Mouse (Mus musculus) urinary bladder, postnatal 25 days (tissue): ENCODE measurements around the gene Trub2.
"Not testable (repeated sequence)": the region's sequence is repeated elsewhere in the genome, so short reads cannot be mapped to it uniquely, and the experiment has no call there.

Experiments used
- DNase-seq: peaks from one replicate; pipeline ENCODE4 v3.0.0; 2022; ENCODE audit warnings: low spot score

Trub2 gene

DNA sequence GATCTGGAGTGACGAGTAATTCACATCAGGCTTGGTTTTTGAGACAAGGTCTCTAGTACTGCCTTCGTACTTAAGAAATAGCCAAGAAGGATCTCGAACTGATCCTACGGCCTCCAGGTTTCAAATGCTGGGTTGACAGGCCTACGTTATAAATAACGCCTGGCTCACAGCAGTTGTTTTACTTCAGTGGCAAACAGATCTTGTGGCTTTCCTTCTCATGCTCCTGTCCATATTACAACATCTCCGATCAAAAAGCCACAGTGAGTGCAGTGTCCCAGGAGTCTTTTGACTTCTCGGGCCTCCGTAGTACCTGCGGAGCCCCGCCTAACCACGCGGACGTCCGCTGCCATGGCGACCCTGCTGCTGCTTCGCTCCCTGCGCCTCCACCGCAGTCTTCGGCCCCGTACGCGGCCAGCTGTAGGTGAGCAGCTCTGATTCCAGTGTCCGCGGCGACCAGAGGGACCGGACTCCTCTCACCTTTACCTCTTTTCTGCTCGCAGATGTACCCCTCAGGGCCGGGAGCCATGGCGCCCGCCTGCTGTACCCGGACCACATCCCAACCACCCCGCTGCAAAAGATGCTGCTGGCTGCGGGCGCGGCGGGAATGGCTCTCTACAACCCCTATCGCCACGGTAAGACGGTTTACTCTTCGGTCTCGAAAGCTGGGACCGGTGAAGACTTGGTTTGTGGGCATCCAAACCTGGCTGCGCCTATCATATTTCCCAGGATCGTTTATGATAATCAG lies at the start of gene Trub2:
Gene Trub2, minus strand, starts transcription at position 566 of the 745 bp plus-strand sequence.
- DNase-seq: peak; percentile 80

DNA sequence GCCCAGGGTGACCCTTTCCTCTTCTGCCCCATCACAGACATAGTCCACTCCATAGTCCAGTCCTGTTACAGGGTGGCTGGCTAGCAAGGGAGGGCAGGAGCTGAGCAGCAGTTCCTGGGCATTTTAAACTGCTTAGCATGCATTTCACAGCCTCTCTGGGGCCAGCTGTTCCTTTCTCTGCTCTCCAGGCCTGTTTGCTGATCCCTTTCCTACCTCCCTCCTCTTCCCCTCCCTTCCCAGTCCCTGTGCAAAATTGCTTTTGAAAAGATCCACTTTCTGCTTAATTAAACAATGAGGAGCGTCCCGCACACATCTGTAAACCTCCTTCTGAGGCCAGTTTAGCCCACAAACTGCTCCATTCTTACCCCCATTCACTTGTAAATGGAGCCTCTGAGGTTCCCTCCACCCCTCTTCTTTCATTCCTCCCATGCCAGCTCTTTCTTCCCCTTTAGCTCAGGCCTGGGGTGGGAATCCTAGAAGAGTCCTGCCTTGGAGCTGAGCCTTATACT lies 47.1 kb upstream of the Trub2 start:
- no peak for DNase-seq

DNA sequence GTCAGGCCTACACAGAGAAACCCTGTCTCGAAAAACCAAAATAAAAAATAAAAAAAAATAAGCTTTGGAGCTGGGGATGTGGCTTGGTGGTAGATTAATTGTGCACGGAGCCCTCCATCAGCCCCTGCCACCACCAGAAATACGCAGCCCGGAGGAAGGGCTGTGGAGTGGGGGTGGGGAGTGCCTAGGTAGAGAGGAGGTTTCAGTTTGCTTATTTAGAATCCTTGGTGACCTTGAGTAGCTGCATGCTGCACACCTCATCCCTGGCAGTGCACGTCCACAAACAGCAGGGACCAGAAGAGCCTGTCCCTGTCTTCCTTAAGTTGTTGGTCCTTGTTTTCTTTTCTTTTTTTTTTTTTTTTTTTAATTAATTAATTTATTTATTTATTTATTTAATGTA lies 45.5 kb upstream of the Trub2 start:
- no peak for DNase-seq

DNA sequence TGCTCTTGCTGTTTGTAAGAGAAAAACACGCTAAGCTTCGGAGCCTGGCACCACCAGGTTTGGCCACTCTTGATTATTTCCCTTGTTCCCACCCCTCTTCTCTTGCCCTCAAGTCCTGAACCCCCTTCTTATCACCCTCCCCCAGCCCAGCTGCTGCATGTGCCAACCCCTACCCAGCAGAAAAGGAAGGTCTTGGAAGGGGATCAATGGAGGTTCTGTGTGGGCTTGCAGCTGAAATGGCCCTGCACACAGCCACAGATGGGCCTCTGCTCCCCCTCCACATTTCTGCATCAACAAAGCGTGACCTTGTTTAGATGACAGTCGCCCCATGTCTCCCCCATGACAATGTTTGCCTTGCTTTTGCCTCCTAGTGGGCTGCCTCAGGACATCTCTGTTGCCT lies 42.8 kb upstream of the Trub2 start:
- no peak for DNase-seq

DNA sequence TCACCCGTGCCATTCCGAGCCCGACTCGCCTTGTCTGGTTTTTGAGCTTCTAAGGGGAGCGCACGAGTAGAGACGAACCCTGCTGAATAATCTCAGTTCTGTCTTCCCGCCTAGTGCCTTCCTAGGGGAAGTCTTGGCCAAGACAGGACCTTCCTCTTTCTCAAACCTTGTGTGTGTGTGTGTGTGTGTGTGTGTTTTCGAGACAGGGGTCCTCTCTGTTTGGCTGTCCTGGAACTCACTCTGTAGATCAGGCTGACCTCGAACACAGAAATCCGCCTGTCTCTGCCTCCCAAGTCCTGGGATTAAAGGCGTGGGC lies 39.4 kb upstream of the Trub2 start:
- no peak for DNase-seq

DNA sequence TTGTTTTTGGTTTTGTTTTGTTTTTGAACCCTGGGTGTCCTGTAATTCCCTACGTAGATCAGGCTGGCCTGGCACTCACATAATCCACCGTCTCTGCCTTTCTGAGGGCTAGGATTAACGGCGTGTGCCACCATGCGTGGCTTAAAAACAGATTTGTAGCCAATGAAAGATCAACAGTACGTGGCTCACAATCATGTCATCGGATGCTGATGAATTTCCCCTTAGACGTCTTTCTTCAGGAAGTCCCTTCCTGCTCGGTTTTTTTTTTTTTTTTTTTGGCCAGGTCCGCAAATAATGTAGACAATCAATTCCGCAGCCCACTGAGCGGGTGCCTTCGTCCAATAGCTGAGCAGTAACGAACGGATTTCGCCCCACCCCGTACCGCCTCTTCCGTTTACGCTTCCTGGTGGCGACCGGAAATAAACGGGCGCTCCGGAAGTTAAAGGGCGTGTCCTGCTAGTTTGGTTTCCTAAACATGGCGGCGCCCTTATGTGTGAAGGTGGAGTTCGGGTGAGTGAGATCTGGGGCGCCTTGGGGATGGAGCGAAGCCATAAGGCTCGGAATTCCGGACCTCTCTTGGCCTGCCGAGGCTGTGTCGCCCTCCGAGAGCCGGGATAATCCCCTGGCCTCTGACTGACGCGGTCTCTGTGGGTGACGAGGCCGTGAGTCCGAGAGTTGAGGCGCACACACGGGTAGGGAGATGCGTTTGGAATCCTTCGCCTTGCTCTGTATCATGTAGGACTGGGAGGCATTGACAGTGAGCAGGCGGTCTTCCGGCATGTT lies 38.8 kb upstream of the Trub2 start:
- peak; percentile 86 for DNase-seq

DNA sequence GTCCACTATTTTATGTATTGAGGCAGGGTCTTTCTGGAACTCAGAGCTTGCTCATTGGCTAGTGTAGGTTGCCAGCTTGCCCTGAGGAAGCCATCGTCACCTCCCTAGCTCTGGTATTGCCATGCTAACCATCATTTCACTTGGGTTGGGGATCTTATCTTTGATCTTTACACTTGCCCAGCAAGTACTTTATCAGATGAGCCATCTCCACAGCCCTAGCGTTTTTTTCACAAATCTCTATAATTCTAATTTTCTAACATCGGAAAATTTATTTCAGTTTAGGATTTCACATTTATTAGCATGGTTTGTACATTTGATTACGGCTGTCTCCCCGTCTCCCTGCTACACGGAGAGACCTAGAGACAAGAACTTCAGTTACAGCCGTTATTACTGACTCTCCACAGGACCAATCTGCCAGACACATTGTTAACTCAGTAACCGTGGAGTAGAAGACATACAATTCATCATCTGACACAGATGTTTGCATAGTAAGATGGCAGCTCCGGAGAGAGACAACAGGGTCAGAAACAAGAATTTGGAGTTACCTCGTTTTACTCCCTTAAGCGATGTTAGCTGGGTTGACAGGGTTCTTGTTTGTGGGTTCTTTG lies 38.1 kb upstream of the Trub2 start:
- no peak for DNase-seq

DNA sequence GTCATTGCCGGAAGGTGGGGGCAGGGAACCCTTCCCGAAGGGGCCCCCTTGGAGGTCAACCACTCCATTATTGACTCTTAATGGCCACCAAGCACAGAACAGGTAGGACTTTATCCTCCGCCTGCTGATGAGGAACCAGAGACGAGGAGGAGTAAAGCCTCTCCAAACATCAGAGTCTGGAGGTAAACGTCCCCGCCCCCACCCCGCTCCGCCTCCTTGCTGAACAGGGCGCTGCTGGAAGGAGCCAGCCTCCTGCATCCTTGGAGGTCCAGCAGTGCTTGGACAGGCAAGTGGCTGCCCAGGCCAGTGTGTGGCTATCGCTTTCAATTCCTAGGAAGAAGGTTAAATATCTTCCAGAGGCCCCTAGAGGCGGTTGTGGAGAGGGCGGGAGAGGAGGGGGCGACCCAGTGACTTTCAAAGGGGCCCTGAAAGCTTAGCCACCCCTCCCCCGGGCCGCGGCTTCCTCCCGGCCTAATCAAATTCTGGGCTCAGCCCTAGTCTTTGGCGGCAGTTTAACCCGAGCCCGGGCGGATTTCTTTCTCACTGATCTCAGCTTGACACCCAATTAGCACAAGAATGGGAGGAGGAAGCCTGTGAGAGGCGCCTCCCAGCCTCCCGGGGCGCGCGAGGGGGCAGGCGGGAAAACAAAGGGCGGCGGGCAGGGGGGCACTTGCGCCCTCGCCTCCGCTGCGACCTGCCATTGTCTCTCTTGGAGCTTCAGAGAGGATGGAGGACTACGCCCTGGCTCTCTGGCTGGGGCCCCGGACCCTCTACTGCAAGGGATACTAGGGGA lies 31.9 kb upstream of the Trub2 start, which contains the start of gene Urm1:
Gene Urm1, plus strand, starts transcription at position 51 of the 793 bp plus-strand sequence.
- peak; percentile 38 for DNase-seq

DNA sequence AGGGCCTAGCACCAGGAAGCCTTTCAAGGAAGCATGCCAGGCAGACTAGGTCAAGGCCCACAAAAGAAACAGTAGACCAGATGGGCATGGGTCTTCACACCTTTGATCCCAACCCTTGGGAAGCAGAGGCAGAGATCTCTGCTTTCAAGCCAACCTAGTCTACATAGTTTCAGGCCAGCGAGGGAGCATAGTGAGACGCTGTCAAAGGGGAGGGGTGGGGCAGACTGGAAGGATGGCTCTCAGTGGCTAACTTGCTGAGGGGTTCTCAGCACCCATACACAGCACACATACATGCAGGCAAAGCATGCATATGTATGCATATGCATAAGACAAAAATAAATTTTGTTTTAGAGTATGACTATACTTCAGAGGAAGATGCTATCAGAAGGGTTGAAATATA lies 31.1 kb upstream of the Trub2 start:
- no peak for DNase-seq

DNA sequence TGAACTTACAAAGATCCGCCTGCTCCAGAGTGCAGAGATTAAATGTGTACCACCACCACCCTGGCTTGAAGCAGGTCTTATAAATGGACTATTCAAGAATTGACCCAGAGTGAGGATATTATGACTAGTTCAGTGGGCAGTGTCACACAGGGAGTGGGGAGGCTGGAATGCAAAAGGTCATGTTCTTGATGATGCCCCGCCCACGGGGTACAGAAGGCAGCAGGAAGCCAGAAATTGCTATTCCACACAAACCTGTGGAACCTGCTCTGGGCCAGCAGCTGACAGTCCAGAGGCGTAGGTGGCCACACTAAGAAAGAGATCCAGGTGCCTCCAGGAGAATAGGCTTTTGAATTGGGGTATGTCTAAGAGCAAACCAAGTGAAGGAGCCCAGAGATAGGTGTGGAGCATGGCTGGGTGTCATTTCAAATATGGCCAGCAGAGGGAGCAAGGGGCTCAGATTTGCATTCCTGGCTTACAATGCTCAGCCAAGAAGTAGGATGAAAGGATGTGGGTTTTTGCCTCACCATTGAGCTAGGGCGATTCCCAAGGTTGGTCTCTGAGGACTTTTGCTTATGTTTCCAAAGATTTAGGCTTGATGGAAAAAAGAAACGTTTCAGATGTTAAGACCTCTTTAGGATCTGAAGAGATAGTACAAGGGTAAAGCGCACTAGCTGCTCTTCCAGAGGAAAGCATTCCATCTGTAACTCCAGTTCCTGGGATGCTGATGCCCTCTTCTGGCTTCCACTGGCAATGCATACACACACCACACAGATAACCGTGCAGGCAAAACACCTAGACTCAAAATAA lies 29.3 kb upstream of the Trub2 start:
- DNase-seq: peak; percentile 74

DNA sequence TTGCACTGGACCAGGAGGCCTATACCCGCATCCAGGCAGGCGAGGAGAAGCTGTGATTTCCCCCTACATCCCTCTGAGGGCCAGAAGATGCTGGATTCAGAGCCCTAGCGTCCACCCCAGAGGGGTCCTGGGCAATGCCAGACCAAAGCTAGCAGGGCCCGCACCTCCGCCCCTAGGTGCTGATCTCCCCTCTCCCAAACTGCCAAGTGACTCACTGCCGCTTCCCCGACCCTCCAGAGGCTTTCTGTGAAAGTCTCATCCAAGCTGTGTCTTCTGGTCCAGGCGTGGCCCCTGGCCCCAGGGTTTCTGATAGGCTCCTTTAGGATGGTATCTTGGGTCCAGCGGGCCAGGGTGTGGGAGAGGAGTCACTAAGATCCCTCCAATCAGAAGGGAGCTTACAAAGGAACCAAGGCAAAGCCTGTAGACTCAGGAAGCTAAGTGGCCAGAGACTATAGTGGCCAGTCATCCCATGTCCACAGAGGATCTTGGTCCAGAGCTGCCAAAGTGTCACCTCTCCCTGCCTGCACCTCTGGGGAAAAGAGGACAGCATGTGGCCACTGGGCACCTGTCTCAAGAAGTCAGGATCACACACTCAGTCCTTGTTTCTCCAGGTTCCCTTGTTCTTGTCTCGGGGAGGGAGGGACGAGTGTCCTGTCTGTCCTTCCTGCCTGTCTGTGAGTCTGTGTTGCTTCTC lies 27.5 kb upstream of the Trub2 start:
- no peak for DNase-seq

DNA sequence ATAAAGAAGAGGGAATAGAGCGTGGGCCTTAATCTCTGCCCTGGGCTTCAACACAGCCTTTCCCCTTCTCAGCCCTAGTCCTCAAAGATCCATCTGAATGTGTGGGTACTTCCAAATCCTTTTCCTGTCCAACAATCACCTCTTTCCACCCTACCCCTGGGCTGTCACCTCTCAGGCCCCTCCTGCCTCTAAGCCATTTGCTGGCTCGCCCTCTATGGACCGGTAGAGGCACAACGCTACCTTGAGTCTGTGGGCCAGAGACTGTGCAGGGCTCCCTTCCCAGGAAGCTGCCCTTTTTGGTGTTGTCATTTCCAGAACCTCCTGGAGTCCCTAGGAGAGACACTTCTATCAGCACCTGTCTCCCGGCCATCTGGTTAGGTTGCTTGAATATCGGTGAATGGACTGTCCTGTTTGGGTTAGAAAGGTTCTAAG lies 15.1 kb upstream of the Trub2 start:
- no peak for DNase-seq

DNA sequence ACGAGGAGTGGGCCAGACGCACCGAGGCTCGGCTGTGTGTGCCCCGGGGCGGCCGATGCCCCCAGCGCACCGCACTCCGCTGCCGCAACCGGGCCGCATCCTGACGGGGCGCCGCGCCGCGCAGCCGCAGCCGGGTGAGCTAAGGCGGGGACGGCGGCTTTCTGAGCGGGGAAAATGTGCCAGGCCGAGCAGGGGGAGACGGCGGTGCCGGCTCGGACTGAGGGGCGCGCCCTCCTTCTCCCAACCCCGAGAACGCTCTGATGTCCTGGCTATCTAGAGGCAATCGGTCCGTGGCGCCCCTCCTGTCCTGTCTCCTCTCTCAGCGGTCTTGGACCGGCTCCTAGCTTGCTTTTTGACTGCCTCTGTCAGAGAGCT lies 14.5 kb upstream of the Trub2 start:
- DNase-seq: no peak

DNA sequence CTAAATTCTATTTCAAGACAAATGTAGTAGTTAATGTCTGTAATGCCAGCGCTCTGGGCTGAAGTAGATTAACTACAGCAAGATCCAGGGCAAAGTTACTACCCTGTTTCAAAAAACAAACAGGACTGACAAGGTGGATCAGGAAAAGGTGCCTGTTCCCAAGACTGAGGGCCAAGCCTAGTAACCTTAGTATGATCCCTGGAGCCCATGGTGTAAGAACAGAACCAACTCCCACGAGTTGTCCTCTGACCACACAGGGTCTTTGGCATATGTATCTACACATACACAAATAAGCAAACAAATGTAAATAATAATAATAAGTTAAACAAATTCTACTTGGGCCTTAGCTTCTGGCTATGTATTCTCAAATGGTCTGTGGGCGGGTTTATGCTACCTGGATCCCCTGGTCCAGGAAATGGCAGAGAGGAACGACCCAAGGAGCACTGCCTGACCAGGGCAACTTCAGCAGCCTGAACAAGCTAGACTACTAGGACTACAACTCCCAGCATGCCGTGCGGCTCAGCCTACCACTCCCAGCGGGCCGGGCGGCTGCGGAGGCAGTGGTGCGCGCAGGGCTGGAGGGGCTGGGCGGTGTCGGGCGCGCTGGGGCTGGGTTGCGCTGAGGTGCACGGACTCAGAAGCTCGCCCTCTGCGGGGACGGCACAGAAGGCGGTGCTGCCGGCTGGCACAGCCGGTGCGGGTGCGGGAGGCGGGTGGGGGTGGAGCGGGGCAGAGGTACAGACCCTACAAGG lies 13.9 kb upstream of the Trub2 start, which contains the start of gene Slc27a4:
Gene Slc27a4, plus strand, starts transcription at position 560 of the 752 bp plus-strand sequence.
- DNase-seq: peak; percentile 97

DNA sequence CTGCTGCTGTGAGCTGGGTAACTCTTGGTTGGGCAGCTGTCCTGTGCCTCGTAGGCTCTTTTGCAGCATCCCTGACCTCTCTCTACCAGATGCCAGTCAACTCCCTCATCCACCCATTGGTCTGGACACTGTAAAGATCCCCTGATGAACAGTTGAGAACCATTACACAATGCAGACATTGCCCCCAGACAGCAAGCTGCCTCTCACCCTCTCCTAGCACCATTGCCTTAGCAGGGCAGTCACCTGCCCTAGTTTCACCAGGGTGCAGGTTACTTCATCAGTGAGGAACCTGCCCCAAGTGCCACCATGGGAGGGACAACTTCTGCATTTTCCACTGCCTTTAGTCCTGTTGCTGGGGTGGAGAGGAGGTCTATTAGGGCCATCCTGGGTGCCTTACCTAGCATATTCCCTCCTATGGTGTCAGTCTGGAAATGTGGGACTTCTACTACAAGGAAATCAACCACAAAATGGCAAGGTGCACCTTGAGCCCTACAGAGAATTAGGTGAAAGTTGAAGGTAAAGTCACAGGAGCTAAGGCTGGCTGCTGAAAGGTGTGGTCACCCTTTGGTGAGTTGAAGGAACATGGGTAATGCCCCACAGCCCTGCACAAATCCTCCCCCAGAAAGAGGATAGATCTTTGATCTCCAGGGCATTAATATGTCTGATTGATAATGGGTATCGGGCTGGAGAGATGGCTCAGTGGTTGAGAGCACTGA lies 4.6 kb upstream of the Trub2 start:
- DNase-seq: no peak

DNA sequence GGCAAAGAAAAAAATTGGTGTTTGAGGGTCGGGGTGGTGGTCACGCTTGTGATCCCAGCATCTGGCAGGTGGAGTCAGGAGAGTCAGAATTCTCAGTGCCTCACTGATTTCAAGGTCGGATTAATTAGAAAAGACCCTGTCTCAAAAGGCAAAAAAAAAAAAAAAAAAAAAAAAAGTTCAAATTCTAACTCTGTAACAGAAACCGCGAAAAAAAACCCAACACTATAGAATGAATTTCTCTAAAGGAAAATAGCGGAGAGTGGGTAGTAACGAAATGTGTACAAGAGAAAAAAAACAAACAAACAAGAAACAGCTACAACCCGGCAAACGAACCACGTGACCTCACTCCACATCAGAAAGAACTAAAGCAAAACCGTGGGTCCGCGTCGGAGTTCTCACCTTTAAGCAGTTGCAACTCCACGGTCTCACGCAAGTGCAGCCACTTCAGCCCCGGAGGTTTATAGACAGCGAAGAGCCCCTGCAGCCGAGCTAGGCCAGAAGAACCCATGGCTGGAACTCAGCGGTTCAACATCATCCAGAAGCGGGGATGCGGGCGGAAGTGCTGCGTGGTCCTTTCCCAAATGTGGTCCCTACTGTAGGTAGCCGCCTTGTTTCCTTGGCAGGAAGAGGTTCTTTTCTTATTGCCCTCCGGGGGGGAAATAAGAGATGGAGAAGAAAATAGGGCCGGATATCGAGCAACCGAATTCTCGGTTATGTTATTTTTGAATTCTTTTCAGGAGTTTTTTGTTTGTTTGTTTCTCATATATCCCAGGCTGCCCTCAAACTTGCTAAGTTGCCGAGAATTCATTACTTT lies 991 bp downstream of the Trub2 start, which contains the start of gene Coq4:
Gene Coq4, plus strand, starts transcription at position 390 of the 814 bp plus-strand sequence.
- DNase-seq: peak; percentile 81

DNA sequence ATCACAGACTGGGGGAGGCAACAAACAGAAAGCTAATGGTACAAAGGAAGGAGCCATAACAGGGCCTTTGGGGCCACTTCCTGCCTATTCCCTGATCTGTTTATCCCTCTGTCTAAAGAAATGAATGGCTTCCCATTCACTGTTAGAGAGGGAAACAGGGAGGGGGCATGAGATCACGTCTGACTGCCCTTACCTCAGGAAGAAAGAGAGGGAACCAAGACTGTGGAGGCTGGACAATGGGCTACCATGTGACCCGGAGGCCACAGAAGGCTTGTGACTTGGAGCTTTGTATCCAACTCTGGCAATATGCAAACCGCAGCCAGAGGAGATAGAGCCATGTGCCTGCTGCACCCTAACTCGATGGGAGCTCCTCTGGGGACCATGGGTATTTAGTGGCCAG lies 4.0 kb downstream of the Trub2 start:
- DNase-seq: no peak

DNA sequence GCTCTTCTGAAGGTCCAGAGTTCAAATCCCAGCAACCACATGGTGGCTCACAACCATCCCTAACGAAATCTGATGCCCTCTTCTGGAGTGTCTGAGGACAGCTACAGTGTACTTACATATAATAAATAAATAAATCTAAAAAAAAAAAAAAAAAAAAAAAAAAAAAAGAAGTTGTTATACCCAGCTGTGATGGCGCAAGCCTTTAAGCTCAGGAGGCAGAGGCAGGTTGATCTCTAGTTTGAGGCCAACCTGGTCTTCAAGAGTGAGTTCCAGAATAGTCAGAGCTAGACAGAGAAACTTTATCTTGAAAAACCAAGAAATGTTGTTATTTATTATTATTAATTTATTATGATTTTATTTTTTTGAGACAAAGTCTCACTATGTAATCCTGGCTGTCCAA lies 7.0 kb downstream of the Trub2 start:
- DNase-seq: not testable (repeated sequence)
